Mouse (Mus musculus): ENCODE data around the gene Agbl5. TPM values are rescaled to one million over a fixed set of nuclear protein-coding genes. Genes with fewer than 3 reads are reported as not detected.

Gene Agbl5
- polyA plus RNA-seq (2012; fragmentation: generic; extraction: Trizol) = 10 to 100 TPM in 1 of 2 experiments, 1 to 10 TPM in 1; 3.0 to 14.2 TPM

GRCm38 (mm10) chr5:30888337-30889087 lies at the start of gene Agbl5:
Gene Agbl5 (plus strand): TSS chr5:30888694.

GRCm38 (mm10) chr5:30867712-30868111 lies 20.8 kb upstream of the Agbl5 start, which contains the start of gene Tmem214:
Gene Tmem214 (plus strand): TSS chr5:30868012.

GRCm38 (mm10) chr5:30907413-30908059 lies 19.0 kb downstream of the Agbl5 start, which contains the start of gene Ost4:
Gene Ost4 (minus strand): TSS chr5:30907788.

GRCm38 (mm10) chr5:30913060-30913841 lies 24.8 kb downstream of the Agbl5 start, which contains the start of gene Emilin1:
Gene Emilin1 (plus strand): TSS chr5:30913402.

DNA sequence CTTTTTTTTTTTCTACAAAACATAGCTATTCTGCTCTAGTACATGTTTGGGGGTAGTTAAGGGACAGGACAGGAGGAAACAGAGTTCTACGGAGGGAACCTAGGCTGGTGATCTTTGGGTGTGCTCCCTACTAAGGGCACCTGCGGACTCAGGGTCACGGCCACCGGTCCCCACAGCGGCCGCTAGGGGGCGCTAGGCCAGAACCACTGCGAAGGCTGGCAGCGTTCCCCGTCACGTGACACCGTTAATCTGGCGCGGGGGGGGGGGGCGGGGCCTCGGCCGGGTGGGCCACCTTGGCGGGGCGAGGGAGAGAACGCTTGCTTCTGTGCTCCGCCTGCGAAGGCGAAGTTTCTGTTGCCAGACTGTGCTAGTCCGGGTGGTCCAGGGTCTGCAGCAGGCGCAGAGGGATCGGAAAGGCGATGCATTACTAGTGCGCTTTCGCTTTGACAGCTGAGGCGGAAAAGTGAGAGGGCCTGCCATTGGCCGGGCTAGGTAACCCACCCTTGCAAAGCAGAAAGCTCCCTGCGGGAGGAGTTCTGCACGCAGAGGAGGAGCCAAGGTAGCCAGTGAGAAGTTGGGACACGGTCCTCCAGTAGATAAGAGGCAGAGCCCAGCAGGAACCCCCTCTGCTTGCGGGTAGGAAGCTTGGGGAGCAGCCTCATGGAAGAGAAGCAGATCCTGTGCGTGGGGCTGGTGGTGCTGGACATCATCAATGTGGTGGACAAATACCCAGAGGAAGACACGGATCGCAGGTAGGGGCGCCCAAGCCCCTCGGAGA lies 33.0 kb downstream of the Agbl5 start, which contains the start of gene Khk:
Gene Khk (plus strand): TSS at position 176 of the 778 bp plus-strand sequence.

DNA sequence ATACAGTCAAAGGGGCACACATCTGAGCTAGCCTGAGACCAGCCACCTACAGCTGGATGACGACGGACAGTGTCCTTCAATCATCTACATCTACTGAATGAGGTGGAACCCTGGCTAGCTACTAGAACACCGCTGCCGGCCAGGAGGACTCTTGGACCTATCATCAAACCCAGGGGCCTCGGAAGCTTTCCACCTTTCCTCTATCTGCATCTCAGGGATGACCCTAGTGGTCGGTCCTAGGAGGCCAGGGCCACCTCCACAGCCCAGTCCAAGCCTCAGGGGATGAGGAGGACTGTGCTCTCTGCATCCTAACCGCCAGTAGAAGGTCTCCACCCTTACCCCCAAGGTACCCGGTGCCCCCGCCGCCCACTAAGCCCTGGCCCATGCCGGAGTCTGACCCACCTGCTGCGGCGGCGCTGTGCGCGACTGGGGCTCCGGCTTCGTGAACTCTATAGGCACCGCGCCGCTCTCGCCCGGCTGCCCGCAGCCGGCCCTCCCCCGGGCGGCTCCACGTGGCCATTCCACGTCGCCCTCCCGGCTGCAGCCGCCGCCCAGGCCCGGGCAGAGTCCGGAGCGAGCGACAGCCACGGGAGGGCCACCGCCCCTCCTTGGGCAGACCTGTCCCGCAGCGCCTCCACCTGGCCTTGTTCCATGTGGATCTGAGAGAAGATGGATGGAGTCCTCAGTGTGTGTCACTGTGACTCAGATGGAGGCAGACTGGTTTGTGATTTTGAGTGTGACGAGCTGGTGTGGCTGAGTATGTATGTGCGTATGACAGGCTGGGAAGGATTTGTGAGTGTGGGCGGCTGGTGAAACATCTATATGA lies 56.7 kb downstream of the Agbl5 start, which contains the start of gene Cgref1:
Gene Cgref1 (minus strand): TSS at position 636 of the 826 bp plus-strand sequence.

Other genes starting within 250 kb of the Agbl5 start
- gene Slc35f6, start 240.8 kb upstream of the Agbl5 start, polyA plus RNA-seq (2012; fragmentation: generic; extraction: Trizol) = 10 to 100 TPM; 15.6 to 27.0 TPM
- gene Cenpa, start 221.9 kb upstream of the Agbl5 start, polyA plus RNA-seq (2012; fragmentation: generic; extraction: Trizol) = 100 to 1,000 TPM; 146 to 264 TPM
- under 1 TPM in 1 of 2 experiments, not detected in 1; under 0.01 TPM for gene Dpysl5, start 177.1 kb upstream of the Agbl5 start, polyA plus RNA-seq (2012; fragmentation: generic; extraction: Trizol)
- gene Mapre3, start 74.1 kb upstream of the Agbl5 start, polyA plus RNA-seq (2012; fragmentation: generic; extraction: Trizol) = 10 to 100 TPM; 15.0 to 44.0 TPM
- gene Tmem214, start 20.7 kb upstream of the Agbl5 start, polyA plus RNA-seq (2012; fragmentation: generic; extraction: Trizol) = 10 to 100 TPM; 49.8 to 61.3 TPM
- gene Ost4, start 19.1 kb downstream of the Agbl5 start, polyA plus RNA-seq (2012; fragmentation: generic; extraction: Trizol) = 100 to 1,000 TPM; 358 to 516 TPM
- 100 to 1,000 TPM in 1 of 2 experiments, 10 to 100 TPM in 1; 72.2 to 299 TPM for gene Emilin1, start 24.7 kb downstream of the Agbl5 start, polyA plus RNA-seq (2012; fragmentation: generic; extraction: Trizol)
- gene Khk, start 32.7 kb downstream of the Agbl5 start, polyA plus RNA-seq (2012; fragmentation: generic; extraction: Trizol) = 10 to 100 TPM in 1 of 2 experiments, 1 to 10 TPM in 1; 4.2 to 16.0 TPM
- gene Cgref1, start 56.9 kb downstream of the Agbl5 start, polyA plus RNA-seq (2012; fragmentation: generic; extraction: Trizol) = 10 to 100 TPM in 1 of 2 experiments, 1 to 10 TPM in 1; 7.5 to 26.7 TPM
- 100 to 1,000 TPM; 101 to 115 TPM for gene Preb, start 71.7 kb downstream of the Agbl5 start, polyA plus RNA-seq (2012; fragmentation: generic; extraction: Trizol)
- under 1 TPM; 0.01 to 0.09 TPM for gene Tcf23, start 80.0 kb downstream of the Agbl5 start, polyA plus RNA-seq (2012; fragmentation: generic; extraction: Trizol)
- 100 to 1,000 TPM in 1 of 2 experiments, 10 to 100 TPM in 1; 87.3 to 332 TPM for gene Atraid, start 159.6 kb downstream of the Agbl5 start, polyA plus RNA-seq (2012; fragmentation: generic; extraction: Trizol)
- gene Slc5a6, start 160.2 kb downstream of the Agbl5 start, polyA plus RNA-seq (2012; fragmentation: generic; extraction: Trizol) = 1 to 10 TPM; 4.7 to 5.6 TPM
- 10 to 100 TPM; 17.9 to 34.9 TPM for gene Cad, start 166.1 kb downstream of the Agbl5 start, polyA plus RNA-seq (2012; fragmentation: generic; extraction: Trizol)
- gene Dnajc5g, start 217.6 kb downstream of the Agbl5 start, polyA plus RNA-seq (2012; fragmentation: generic; extraction: Trizol) = not detected
- 1 to 10 TPM in 1 of 2 experiments, under 1 TPM in 1; 0.47 to 3.0 TPM for gene Slc30a3, start 219.5 kb downstream of the Agbl5 start, polyA plus RNA-seq (2012; fragmentation: generic; extraction: Trizol)
- gene Trim54, start 228.0 kb downstream of the Agbl5 start, polyA plus RNA-seq (2012; fragmentation: generic; extraction: Trizol) = under 1 TPM; 0.04 to 0.61 TPM

Measured in C3H10T1/2 (cell line).